Mouse (Mus musculus): ENCODE data around the gene Olfr221. TPM values are rescaled to one million over a fixed set of nuclear protein-coding genes. Genes with fewer than 3 reads are reported as not detected.

Olfr221 gene
- polyA plus RNA-seq, 1 experiment = not detected

DNA sequence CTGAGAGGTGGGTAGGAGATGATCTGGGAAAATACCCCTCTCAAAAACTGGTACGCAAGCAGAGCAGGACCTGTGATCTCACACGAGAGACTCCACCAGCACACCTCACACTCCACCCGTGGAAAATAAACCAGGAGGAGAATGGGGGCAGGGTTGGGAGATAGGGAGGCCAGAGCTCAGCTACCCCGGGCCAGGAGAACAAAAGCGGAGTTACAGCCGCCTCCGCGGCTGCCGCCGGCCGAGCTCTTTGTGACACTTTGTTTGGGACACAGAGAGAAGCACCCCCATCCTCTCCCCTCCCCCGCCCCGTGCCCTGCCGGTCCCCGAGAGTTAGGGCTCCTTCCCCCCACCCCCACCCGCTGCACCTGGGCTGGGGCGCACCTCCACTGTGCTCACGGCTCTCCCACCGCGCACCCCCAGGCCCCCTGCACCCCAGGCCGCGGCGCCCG is 28.5 kb downstream of the Olfr221 start:
- no peak for TF ChIP-seq CTCF (IDR thresholded peaks at IDR 0.05; ENCODE audit: borderline replicate concordance, insufficient read depth, low read length)
- TF ChIP-seq POLR2A (IDR thresholded peaks at IDR 0.05; ENCODE audit: low read depth, low read length) = no peak
- H3K27ac ChIP-seq (ENCODE audit: insufficient read depth, low read length) = peak overlapping the region; percentile 44
- peak overlapping the region; percentile 33 for H3K4me3 ChIP-seq (ENCODE audit: insufficient read depth, low read length)
- peaks cover 13% of the 10 kb centered on the region for H3K4me1 ChIP-seq (ENCODE audit: control insufficient read depth, insufficient read depth, low read length)

DNA sequence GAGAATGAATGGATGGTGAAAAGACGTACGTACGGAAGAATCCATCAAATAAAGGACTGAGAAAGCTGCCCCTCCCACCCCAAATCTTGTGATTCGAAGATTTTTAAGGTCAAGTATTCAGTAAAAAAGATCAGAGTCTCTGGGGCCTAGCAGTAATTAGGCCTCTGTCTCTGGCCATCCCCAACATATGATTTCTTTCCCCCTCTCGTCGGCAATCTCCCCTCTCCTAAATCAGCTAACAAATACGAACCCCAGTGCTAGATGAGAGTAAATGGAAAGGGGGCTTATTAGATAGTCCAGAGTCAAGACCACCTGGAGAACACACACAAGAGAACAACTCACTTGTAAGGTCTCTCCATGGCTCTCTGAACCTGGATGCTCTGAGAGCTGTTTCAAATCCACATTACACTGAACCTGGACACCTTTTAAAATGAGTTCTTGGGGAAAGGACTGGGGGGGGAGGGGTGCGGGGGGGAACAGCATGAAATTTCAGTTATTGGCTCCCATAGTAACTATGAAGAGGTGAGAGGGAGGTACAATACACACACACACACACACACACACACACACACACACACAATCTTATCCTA is 29.1 kb downstream of the Olfr221 start:
- peaks cover 13% of the 10 kb centered on the region for H3K4me1 ChIP-seq (ENCODE audit: control insufficient read depth, insufficient read depth, low read length)
- H3K4me3 ChIP-seq (ENCODE audit: insufficient read depth, low read length) = peak overlapping the region; percentile 33; the same call in 1 of the 2 replicates
- TF ChIP-seq CTCF (IDR thresholded peaks at IDR 0.05; ENCODE audit: borderline replicate concordance, insufficient read depth, low read length) (no peak), POLR2A (IDR thresholded peaks at IDR 0.05; ENCODE audit: low read depth, low read length) (no peak)
- peak overlapping the region; percentile 58; the same call in 1 of the 2 replicates for H3K27ac ChIP-seq (ENCODE audit: insufficient read depth, low read length)

DNA sequence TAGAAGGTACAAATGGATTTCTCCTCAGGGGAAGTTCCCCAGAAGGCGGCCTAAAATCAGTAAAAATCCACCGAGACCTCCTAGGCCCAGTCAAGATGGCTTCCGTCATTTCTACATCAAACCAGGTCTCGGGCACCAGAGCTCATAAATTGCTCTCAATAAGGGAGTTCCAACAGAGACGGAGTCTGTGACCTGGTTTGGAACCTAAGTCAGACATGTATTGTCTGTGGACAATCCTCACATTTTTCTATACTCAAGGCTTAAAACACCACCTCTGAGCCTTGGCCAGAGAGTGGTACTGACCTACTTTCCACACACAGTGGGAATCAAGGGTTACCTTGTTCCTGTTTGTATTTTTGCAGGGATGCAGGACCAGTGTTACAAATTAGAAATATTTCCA is 29.7 kb downstream of the Olfr221 start:
- Histone ChIP-seq H3K27ac (ENCODE audit: insufficient read depth, low read length) (peak overlapping the region; percentile 41; the same call in 1 of the 2 replicates), H3K4me3 (ENCODE audit: insufficient read depth, low read length) (no peak overlapping the region), H3K4me1 (ENCODE audit: control insufficient read depth, insufficient read depth, low read length) (peaks cover 13% of the 10 kb centered on the region)
- TF ChIP-seq CTCF (IDR thresholded peaks at IDR 0.05; ENCODE audit: borderline replicate concordance, insufficient read depth, low read length) = no peak
- no peak for TF ChIP-seq POLR2A (IDR thresholded peaks at IDR 0.05; ENCODE audit: low read depth, low read length)

DNA sequence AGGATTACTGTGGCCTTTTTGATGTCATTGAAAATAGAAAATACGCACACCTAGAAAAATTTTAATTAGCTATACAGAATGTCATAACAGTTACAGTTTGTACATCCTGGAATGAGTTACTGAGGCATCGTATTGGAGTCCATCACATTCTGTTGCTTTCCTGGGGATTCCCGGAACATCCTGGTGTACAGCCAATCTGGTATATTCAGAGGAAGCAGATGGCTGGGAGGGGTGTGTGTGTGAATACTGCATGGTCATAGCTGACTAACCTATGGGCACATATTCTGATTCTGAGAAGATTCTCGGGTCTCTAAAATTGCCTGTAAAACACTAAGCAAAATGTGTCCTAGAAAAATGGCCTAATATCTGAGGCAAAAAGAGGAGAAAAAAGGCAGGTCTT is 30.2 kb downstream of the Olfr221 start:
- TF ChIP-seq CTCF (IDR thresholded peaks at IDR 0.05; ENCODE audit: borderline replicate concordance, insufficient read depth, low read length) (no peak), POLR2A (IDR thresholded peaks at IDR 0.05; ENCODE audit: low read depth, low read length) (no peak)
- peaks cover 13% of the 10 kb centered on the region for H3K4me1 ChIP-seq (ENCODE audit: control insufficient read depth, insufficient read depth, low read length)
- no peak overlapping the region for H3K4me3 ChIP-seq (ENCODE audit: insufficient read depth, low read length)
- peak overlapping the region; percentile 41; the same call in 1 of the 2 replicates for H3K27ac ChIP-seq (ENCODE audit: insufficient read depth, low read length)

DNA sequence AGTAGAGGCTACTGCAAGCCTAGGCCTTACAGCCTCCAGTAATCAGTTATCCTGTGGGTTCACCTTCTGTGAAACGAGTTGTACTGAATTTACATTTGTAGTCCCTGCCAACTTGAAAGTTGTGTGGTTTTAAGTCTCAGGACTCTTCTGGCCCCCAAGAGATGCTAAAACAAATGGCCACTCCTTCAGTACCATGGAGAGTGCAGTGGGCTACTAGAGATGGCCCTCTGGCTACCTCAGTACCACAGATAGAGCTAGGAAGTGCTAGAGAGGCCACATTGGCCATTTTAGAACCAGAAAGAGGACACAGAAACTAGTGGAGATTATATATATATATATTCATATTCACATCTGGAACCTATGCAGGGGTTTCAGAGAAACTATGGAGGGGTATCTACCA is 30.6 kb downstream of the Olfr221 start:
- Histone ChIP-seq H3K4me1 (ENCODE audit: control insufficient read depth, insufficient read depth, low read length) (peaks cover 13% of the 10 kb centered on the region), H3K27ac (ENCODE audit: insufficient read depth, low read length) (no peak overlapping the region)
- no peak for TF ChIP-seq POLR2A (IDR thresholded peaks at IDR 0.05; ENCODE audit: low read depth, low read length)
- no peak for TF ChIP-seq CTCF (IDR thresholded peaks at IDR 0.05; ENCODE audit: borderline replicate concordance, insufficient read depth, low read length)

DNA sequence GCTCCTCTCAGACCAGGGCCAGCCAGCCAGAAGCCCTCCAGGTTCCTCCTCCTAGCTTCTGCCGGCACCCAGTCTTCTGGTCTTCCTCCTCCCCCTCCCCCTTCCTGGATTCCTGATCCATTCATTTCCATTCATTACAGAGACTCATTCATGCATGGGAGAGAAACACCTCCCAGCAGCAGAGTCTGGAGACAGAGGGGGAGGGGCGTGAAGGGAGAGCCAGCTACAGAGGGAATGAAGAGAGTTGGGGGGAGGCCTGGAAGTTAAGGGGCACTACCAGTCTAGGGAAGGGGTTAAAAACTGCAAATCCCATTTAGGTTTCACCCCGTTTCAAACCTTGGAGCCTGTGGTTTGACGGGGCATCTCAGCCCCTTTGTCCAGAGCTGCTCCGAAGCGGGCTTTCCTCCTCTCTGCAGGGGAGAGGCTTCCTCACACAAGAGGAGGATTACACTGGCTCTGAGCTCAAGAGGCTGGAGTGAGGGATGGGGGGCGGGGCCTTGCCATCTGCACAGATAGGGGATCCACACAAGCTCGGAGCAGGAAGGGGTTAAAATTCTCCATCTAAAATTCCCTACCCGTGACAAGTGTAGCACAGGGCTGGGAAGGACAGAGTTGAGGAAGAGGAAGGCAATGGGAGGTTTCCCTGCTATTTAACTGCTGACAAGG is 31.7 kb downstream of the Olfr221 start:
- TF ChIP-seq POLR2A (IDR thresholded peaks at IDR 0.05; ENCODE audit: low read depth, low read length) (no peak), CTCF (IDR thresholded peaks at IDR 0.05; ENCODE audit: borderline replicate concordance, insufficient read depth, low read length) (no peak)
- H3K4me3 ChIP-seq (ENCODE audit: insufficient read depth, low read length) = no peak overlapping the region
- no peak overlapping the region; the same call in 1 of the 2 replicates for H3K27ac ChIP-seq (ENCODE audit: insufficient read depth, low read length)
- H3K4me1 ChIP-seq (ENCODE audit: control insufficient read depth, insufficient read depth, low read length) = peaks cover 6% of the 10 kb centered on the region

More for the DNA sequence above, 30.6 kb downstream of the Olfr221 start:
- H3K4me3 ChIP-seq (ENCODE audit: insufficient read depth, low read length) = no peak overlapping the region

DNA sequence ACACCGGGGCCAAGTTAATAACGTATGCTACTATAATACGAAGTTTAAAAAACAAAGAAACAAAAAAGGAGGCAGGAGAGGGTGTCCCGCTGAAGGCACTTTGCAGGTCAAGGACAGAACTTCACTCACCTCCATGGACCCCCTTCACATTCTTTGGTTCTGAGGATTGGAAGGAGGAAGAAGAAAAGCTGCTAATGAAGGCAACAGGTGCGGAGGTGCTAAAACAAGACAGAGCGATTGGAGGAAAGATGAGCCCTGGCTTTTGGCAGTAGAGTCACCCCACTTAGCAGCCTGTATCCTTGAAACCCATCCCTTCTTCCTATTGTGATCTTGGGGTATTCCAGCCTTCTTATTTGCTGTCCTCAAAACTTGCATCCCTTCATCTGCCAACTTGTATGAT is 32.4 kb downstream of the Olfr221 start:
- TF ChIP-seq POLR2A (IDR thresholded peaks at IDR 0.05; ENCODE audit: low read depth, low read length) (no peak), CTCF (IDR thresholded peaks at IDR 0.05; ENCODE audit: borderline replicate concordance, insufficient read depth, low read length) (no peak)
- Histone ChIP-seq H3K4me3 (ENCODE audit: insufficient read depth, low read length) (no peak overlapping the region), H3K27ac (ENCODE audit: insufficient read depth, low read length) (no peak overlapping the region), H3K4me1 (ENCODE audit: control insufficient read depth, insufficient read depth, low read length) (peaks cover 6% of the 10 kb centered on the region)

DNA sequence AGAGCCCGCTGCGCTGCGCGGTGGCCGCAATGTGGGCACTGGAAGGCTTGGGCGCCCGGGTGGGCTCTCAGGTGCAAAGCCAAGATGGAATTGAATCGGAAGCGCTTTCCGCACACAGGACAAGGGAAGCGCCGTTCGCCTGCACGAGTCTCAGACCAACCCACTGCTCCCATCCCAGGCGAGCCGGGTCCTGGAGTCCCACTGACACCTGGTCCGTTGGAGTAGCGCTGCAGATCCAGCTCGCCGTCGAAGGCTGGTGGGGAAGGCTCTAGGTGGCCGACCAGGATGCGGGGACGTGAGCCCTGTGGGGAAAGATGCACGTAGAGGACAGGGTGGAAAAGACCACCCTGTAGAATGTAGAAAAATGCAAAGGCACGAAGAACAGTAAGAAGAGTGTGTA is 32.9 kb downstream of the Olfr221 start:
- H3K4me1 ChIP-seq (ENCODE audit: control insufficient read depth, insufficient read depth, low read length) = peaks cover 9% of the 10 kb centered on the region
- no peak overlapping the region for H3K4me3 ChIP-seq (ENCODE audit: insufficient read depth, low read length)
- H3K27ac ChIP-seq (ENCODE audit: insufficient read depth, low read length) = no peak overlapping the region
- no peak for TF ChIP-seq CTCF (IDR thresholded peaks at IDR 0.05; ENCODE audit: borderline replicate concordance, insufficient read depth, low read length)
- no peak for TF ChIP-seq POLR2A (IDR thresholded peaks at IDR 0.05; ENCODE audit: low read depth, low read length)

DNA sequence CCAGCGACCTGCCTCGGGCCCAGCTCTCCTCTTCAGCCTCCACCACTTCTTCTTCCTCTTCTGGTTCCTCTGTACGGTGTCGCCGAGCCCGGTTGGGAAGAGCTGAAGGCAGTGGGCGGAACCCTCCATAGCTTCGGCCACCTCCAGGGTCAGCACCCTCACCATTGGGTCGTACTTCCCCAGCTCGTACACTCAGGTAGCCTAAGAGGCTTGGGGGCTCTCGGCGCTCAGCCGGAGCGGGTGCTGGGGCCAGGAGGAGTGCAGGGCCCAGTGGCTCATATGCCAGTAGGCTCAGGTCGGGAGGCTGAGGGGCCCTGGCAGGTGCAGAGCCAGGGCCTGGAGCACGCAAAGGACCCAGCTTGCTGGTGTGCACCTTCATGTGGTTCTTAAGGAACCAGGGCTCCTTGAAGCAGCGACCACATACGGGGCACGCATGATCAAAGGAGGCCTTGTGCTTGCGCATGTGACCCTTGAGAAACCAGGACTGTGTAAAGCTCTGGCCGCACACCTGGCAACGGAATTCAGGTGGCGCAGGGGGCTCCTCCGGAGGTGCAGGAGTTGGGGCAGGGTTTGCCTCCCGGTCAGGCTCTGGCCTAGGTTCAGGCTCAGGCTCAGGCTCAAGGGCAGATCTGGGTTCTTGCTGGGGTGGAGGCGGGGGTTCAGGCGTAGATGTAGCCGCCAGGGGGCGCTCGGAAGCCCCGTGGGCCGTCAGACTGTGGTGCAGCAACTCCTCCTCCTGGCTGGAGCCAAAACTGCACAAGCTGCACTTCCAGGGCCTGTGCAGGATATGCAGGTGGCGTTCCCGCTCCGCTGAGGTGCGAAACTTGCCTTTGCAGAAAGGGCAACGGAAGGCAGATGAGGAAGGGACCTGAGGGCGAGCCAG is 33.7 kb downstream of the Olfr221 start:
- Histone ChIP-seq H3K4me3 (ENCODE audit: insufficient read depth, low read length) (no peak overlapping the region), H3K27ac (ENCODE audit: insufficient read depth, low read length) (no peak overlapping the region), H3K4me1 (ENCODE audit: control insufficient read depth, insufficient read depth, low read length) (peaks cover 13% of the 10 kb centered on the region)
- peak; percentile 99 for TF ChIP-seq CTCF (IDR thresholded peaks at IDR 0.05; ENCODE audit: borderline replicate concordance, insufficient read depth, low read length)
- TF ChIP-seq POLR2A (IDR thresholded peaks at IDR 0.05; ENCODE audit: low read depth, low read length) = no peak

Measured in embryonic fibroblast, embryonic 13.5 days (primary cell).